Mouse (Mus musculus): ENCODE measurements around the gene Wipf1.

Gene Wipf1

GRCm38 (mm10) chr2:73470146-73470630 lies 59.3 kb downstream of the Wipf1 start:
- DNase-seq (ENCODE audit: low read depth, low spot score) = no peak

GRCm38 (mm10) chr2:73469552-73469951 lies 60.0 kb downstream of the Wipf1 start:
- no peak for DNase-seq (ENCODE audit: low read depth, low spot score)

- no peak for DNase-seq (ENCODE audit: low read depth, low spot score)
Measured at GRCm38 (mm10) chr2:73468993-73469392, 60.5 kb downstream of the Wipf1 start.

GRCm38 (mm10) chr2:73467071-73467851 lies 62.3 kb downstream of the Wipf1 start:
- DNase-seq (ENCODE audit: low read depth, low spot score) = no peak

- DNase-seq (ENCODE audit: low read depth, low spot score) = no peak
Measured at GRCm38 (mm10) chr2:73466481-73466880, 63.1 kb downstream of the Wipf1 start.

- no peak for DNase-seq (ENCODE audit: low read depth, low spot score)
Measured at GRCm38 (mm10) chr2:73463431-73464194, 65.9 kb downstream of the Wipf1 start.

- DNase-seq (ENCODE audit: low read depth, low spot score) = no peak
Measured at GRCm38 (mm10) chr2:73462757-73463339, 66.7 kb downstream of the Wipf1 start.

- DNase-seq (ENCODE audit: low read depth, low spot score) = no peak
Measured at GRCm38 (mm10) chr2:73462265-73462664, 67.3 kb downstream of the Wipf1 start.

- no peak for DNase-seq (ENCODE audit: low read depth, low spot score)
Measured at GRCm38 (mm10) chr2:73460168-73460567, 69.4 kb downstream of the Wipf1 start.

GRCm38 (mm10) chr2:73459607-73460153 lies 69.9 kb downstream of the Wipf1 start:
- no peak for DNase-seq (ENCODE audit: low read depth, low spot score)

- DNase-seq (ENCODE audit: low read depth, low spot score) = no peak
Measured at GRCm38 (mm10) chr2:73456886-73457285, 72.6 kb downstream of the Wipf1 start.

- DNase-seq (ENCODE audit: low read depth, low spot score) = no peak
Measured at GRCm38 (mm10) chr2:73456154-73456553, 73.4 kb downstream of the Wipf1 start.

GRCm38 (mm10) chr2:73455541-73455940 lies 74.0 kb downstream of the Wipf1 start:
- no peak for DNase-seq (ENCODE audit: low read depth, low spot score)

GRCm38 (mm10) chr2:73454682-73455081 lies 74.9 kb downstream of the Wipf1 start:
- no peak for DNase-seq (ENCODE audit: low read depth, low spot score)

GRCm38 (mm10) chr2:73454186-73454585 lies 75.3 kb downstream of the Wipf1 start:
- DNase-seq (ENCODE audit: low read depth, low spot score) = no peak

- DNase-seq (ENCODE audit: low read depth, low spot score) = no peak
Measured at GRCm38 (mm10) chr2:73453717-73454116, 75.8 kb downstream of the Wipf1 start.

- no peak for DNase-seq (ENCODE audit: low read depth, low spot score)
Measured at GRCm38 (mm10) chr2:73453085-73453484, 76.4 kb downstream of the Wipf1 start.

GRCm38 (mm10) chr2:73452556-73452955 lies 77.0 kb downstream of the Wipf1 start:
- DNase-seq (ENCODE audit: low read depth, low spot score) = no peak

GRCm38 (mm10) chr2:73451541-73451940 lies 78.0 kb downstream of the Wipf1 start:
- no peak for DNase-seq (ENCODE audit: low read depth, low spot score)

- peak; percentile 84 for DNase-seq (ENCODE audit: low read depth, low spot score)
Measured at GRCm38 (mm10) chr2:73450172-73450715, 79.3 kb downstream of the Wipf1 start.

- DNase-seq (ENCODE audit: low read depth, low spot score) = no peak
Measured at GRCm38 (mm10) chr2:73443985-73444384, 85.5 kb downstream of the Wipf1 start.

GRCm38 (mm10) chr2:73442015-73442414 lies 87.5 kb downstream of the Wipf1 start:
- DNase-seq (ENCODE audit: low read depth, low spot score) = no peak

Measured in forelimb bud, embryonic 11.5 days (tissue).